Mouse (Mus musculus) liver, adult 2 months (tissue): ENCODE data around the gene Usp6nl.

ENCODE experiments used
- CTCF ChIP-seq: fragments of 200-500 bp; IDR thresholded peaks from 2 replicates; pipeline ENCODE4 v1.5.1; 2011; ENCODE audit warnings: low read depth, low read length, control low read depth
- POLR2A ChIP-seq: fragments of 200-500 bp; IDR thresholded peaks from 2 replicates; pipeline ENCODE4 v1.6.1; 2011; ENCODE audit warnings: low read length, control low read depth; ENCODE audit not compliant: insufficient read depth; ENCODE audit errors: extremely low read depth

GRCm38 (mm10) chr2:6391261-6391660, 68.8 kb downstream of the Usp6nl start:
- TF ChIP-seq CTCF: no peak
- TF ChIP-seq POLR2A: no peak
